Mouse (Mus musculus) ES-Bruce4 (cell line): ENCODE data around the gene Grk3.

ENCODE experiments used
- CTCF ChIP-seq: IDR thresholded peaks from one replicate; pipeline ENCODE4 v1.8.1; 2011; ENCODE audit warnings: low read depth, low read length
- EP300 ChIP-seq: IDR thresholded peaks from 2 replicates; pipeline ENCODE4 v1.6.1; 2011; ENCODE audit warnings: low read depth, low read length; ENCODE audit not compliant: insufficient read depth
- POLR2A ChIP-seq: IDR thresholded peaks from one replicate; pipeline ENCODE4 v1.8.1; 2011; ENCODE audit warnings: low read length; ENCODE audit not compliant: insufficient read depth

- TF ChIP-seq CTCF: no peak
- TF ChIP-seq POLR2A: no peak
- no peak for TF ChIP-seq EP300
Observed at GRCm38 (mm10) chr5:112872999-112873398, 142.6 kb downstream of the Grk3 start.
